Mouse (Mus musculus) liver, adult 2 months (tissue): ENCODE measurements at regions not wholly inside any gene's neighbourhood (a gene's known extent, or its start where the extent isn't known, plus 50 kb on each side); places are given as distances from the start of the nearest gene placed in this dataset.

Source experiments
- CTCF ChIP-seq: fragments of 200-500 bp; IDR thresholded peaks from 2 replicates; pipeline ENCODE4 v1.5.1; 2011; ENCODE audit warnings: low read depth, low read length, control low read depth
- POLR2A ChIP-seq: fragments of 200-500 bp; IDR thresholded peaks from 2 replicates; pipeline ENCODE4 v1.6.1; 2011; ENCODE audit warnings: low read length, control low read depth; ENCODE audit not compliant: insufficient read depth; ENCODE audit errors: extremely low read depth

GRCm38 (mm10) chr8:26563151-26563550 lies 414.0 kb upstream of the Zfp703 start:
- no peak for TF ChIP-seq POLR2A
- TF ChIP-seq CTCF, result no peak
